8 mouse cellular contexts compared by ENCODE assay signal in genomic region chr5:136907991-136908857, GRCm38 (mm10). TPM values are rescaled to one million over a fixed set of nuclear protein-coding genes. Genes with fewer than 3 reads are reported as not detected.
DNase-seq lines count a peak whose midpoint lies in the region; ATAC-seq lines count a peak whose summit lies in the region.

Gene Ift22, plus strand, starts transcription at chr5:136908150.

- 9% methylated on average over 32 of the region's 32 CpGs for WGBS in hindbrain, embryonic 16.5 days
- 5% methylated on average over 32 of the region's 32 CpGs for WGBS in macrophage (ENCODE audit: missing documents)

- peak; percentile 97 for ATAC-seq in hindbrain, embryonic 16.5 days

- H3K27me3 ChIP-seq in hindbrain, embryonic 16.5 days (replicated peaks; ENCODE audit: control insufficient read depth, insufficient read depth, low read length) = no peaks in the 10 kb centered on the region

- H3K79me2 ChIP-seq in macrophage (ENCODE audit: inconsistent target) = peaks cover 18% of the 10 kb centered on the region

- H3K4me2 ChIP-seq in hindbrain, embryonic 16.5 days (ENCODE audit: low read length) = peak within 1 kb of the TSS; percentile 68

- H3K27ac ChIP-seq in hindbrain, embryonic 16.5 days (ENCODE audit: low read depth, low read length) = peak within 1 kb of the TSS; percentile 66
- H3K27ac ChIP-seq in macrophage = peak within 1 kb of the TSS; percentile 47

- H3K36me3 ChIP-seq in hindbrain, embryonic 16.5 days (ENCODE audit: control insufficient read depth, insufficient read depth, low read length) = peaks cover 16% of the 10 kb centered on the region
- peaks cover 25% of the 10 kb centered on the region for H3K36me3 ChIP-seq in macrophage (ENCODE audit: inconsistent target)

- peaks cover 12% of the 10 kb centered on the region for H3K4me1 ChIP-seq in hindbrain, embryonic 16.5 days (ENCODE audit: control insufficient read depth, insufficient read depth, low read depth, low read length)

- H3K9me3 ChIP-seq in hindbrain, embryonic 16.5 days (ENCODE audit: control insufficient read depth, low read length) = no peaks in the 10 kb centered on the region

- peak within 1 kb of the TSS; percentile 85 for H3K9ac ChIP-seq in hindbrain, embryonic 16.5 days (ENCODE audit: low read depth, low read length)

- DNase-seq in NIH3T3 (ENCODE audit: low read depth) = peak; percentile 94
- DNase-seq in cerebellum, postnatal 10 days = peak; percentile 97
- peak; percentile 94 for DNase-seq in gastrocnemius, adult 18-20 months (ENCODE audit: low spot score)
- DNase-seq in left cerebral cortex, adult 18-20 months (ENCODE audit: low spot score in 2 of 2) = peak; percentile 95 to 97
- DNase-seq in right cerebral cortex, adult 18-20 months = peak; percentile 95
- peak; percentile 85 for DNase-seq in urinary bladder, postnatal 10 days (ENCODE audit: low spot score)

- H3K4me3 ChIP-seq in hindbrain, embryonic 16.5 days (ENCODE audit: low read length) = peak within 1 kb of the TSS; percentile 82
- H3K4me3 ChIP-seq in macrophage (ENCODE audit: inconsistent target) = peak within 1 kb of the TSS; percentile 82

RNA-seq across cellular contexts. Expression of gene Ift22, which starts in this region (rescaled TPM):
- total RNA-seq in gastrocnemius, adult 18-20 months (2021) = 1 to 10 TPM; 4.4 to 5.3 TPM
- polyA plus RNA-seq in hindbrain, embryonic 16.5 days (2015; fragmentation: Nextera tagmentation; extraction: Ambion mirVana) = 136 and 142 TPM in 2 replicates
- total RNA-seq in left cerebral cortex, adult 18-20 months (2021) = 10 to 100 TPM; 97.1 to 99.0 TPM
- 10 to 100 TPM in 22 of 26 experiments, 1 to 10 TPM in 4; 4.6 to 71.3 (median 30.8) TPM for total RNA-seq in macrophage (2018; cell fraction: chromatin; rRNA removed)
- 10 to 100 TPM; 14.9 to 60.6 (median 30.4) TPM for total RNA-seq in macrophage (2018; cell fraction: cytosol; rRNA removed)
- 10 to 100 TPM in 23 of 26 experiments, 1 to 10 TPM in 3; 4.8 to 55.6 (median 24.6) TPM for total RNA-seq in macrophage (2018; cell fraction: nucleus; rRNA removed)
- 17.1 to 26.4 TPM (median 22.7 TPM) in 3 replicates for polyA plus RNA-seq in macrophage (2018)

Comparison
In these comparisons a context has a peak if more than half of its experiments do, and no peak if none do; other contexts are left out.
1. Peak in every context shown above with its lines: DNase-seq, ATAC-seq, H3K4me3 ChIP-seq and H3K27ac ChIP-seq.
2. RNA of gene Ift22 (total RNA-seq): 97.1 to 99.0 TPM in left cerebral cortex, adult 18-20 months; 4.4 to 5.3 TPM in gastrocnemius, adult 18-20 months; every median in the first group is over 10 times any median in the second.